Mouse (Mus musculus): Measurements from ENCODE around the gene Snrnp70.

The Snrnp70 gene

DNA sequence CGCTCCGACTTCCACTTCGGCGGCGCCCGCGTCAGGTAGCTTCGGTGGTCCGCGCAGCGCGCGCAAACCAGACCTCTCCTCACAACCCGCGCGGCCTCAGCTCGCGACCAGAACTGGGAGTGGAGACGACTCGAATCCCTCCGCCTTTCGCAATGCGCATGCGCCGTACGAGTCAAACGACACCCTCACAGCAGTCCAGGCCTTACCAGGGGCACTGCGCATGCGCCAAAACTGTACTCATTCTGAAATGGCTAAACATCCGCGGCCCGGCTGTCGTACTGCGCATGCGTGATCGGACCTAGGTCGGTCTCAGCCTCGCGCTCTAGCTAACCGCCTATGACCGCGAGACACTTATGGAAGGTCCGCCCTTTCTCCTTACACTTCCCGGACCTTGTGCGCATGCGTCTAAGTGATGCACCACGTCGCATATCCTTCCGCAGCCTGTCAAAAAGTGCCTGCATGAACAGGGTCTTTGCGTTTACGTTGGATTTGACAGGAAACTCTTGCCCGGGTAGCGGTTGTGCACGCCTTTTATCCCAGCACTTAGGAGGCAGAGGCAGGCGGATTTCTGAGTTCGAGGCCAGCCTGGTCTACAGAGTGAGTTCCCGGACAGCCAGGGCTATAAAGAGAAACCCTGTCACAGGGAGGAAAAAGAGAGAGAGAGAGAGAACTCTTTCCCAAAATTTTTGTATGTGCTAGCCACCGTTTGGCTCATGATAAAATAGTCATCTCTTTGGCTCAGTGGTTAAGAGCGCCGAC lies at the start of gene Snrnp70:
Gene Snrnp70 (minus strand): TSS at position 165 of the 759 bp plus-strand sequence.
- DNase-seq (ENCODE audit: low spot score) = peak; percentile 100

DNA sequence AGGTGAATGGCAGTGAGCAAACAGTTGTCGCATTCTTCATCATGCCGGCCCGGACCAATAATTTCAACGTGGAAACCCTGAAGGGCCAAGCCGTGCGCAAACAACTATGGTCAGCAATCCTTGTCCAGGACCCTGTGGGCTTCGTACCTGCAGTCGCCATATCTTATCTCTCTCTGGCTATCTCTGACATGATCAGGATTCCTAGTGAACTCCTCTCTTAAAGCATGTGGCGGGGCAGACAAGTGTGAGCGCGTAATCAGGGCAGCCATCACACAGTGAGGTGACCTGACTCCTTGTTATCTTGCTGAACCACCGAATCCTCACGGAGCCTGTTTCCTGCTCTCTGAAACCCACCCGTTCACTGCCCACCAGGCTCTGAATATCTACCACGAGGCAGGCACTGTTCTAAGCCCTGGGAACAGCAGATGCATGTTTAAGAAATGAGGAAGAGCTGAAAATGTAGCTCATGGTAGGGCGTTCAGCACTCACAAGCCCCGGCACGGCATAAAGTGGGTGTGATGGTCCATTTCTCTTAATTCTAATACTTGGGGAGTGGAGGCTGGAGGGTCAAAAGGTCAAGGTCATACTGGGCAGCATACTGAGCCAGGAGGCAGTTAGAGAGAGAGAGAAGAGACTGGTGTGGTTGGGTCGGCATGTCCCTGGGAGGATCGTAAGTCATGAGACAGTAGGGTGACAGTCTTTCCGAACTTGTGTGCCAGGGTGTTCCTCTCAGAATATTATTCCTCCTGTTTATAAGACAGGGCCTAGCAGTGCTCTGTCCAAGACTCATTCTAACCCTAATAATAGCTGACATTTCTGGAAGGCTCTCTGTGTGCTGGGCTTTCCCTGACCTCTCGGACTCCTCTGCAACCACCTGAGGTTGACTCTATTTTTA lies 48.2 kb upstream of the Snrnp70 start:
- DNase-seq (ENCODE audit: low spot score) = no peak

DNA sequence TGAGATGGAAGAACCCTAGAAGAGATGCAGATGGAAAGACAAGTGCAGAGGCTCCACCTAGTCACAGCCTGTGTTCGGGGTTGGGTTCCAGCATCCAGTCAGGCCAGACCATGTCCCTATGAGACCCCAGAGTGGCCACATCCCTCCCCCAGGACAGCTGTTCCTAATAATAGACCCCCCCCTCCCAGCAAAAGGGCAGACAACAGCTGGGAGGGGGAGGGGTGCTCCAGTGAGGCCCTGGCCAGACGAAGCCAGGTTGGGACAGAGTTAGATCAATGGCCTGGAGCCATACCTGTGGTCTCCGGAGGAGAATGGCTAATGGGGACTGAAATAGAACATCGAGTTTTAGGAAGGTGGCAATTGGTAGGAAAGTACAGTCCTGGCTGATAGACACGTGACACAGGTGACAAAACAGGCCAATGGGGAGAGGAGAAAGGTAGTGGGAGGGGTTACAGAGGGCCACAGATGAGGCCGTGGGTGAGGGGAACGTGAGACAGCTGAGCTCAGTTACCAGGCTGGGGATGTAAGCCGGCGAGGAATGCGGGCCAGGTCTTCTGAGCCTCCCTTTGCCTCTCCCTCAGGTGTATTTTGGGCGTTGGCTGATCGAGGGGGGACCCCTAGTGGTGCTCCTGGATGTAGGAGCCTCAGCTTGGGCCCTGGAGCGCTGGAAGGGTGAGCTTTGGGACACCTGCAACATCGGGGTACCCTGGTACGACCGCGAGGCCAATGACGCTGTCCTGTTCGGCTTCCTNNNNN lies 42.2 kb upstream of the Snrnp70 start, which contains the start of gene Ruvbl2:
Gene Ruvbl2 (minus strand): TSS at position 576 of the 756 bp plus-strand sequence.
- DNase-seq (ENCODE audit: low spot score) = no peak

DNA sequence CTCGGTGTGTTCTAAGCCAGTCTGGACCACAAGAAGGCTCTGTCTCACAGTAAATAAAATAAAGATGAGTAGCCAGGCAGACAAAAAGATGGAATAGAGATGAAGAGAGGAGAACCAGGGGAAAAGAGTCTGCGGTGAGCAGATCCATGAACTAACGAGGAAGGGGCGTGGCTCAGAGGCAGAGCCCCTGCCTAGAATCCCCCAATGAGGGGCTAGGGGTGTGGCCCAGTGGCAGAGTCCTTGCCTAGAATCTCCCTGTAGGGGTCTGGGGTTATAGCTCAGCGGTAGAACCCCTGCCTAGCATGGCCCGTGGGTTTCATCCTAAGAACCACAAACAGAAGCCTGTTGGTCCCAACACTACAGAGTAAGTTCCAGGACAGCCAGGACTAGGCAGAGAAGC lies 41.5 kb upstream of the Snrnp70 start:
- DNase-seq (ENCODE audit: low spot score) = no peak

DNA sequence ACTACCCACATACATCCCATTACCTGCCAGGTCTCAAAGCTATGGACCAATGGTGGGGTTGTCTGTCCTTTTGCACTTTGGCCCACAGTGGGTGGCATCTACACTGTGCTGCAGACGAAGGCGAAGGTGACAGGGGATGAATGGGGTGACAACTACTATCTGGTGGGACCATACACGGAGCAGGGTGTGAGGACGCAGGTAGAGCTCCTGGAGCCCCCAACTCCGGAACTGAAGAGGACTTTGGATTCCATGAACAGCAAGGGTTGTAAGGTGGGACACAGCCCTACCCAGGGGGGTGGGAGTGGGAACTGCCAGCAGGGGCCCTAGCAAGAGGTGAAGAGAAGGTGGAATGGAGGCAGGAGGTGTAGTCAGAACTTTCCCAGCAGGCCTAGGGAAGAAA lies 40.9 kb upstream of the Snrnp70 start:
- no peak for DNase-seq (ENCODE audit: low spot score)

DNA sequence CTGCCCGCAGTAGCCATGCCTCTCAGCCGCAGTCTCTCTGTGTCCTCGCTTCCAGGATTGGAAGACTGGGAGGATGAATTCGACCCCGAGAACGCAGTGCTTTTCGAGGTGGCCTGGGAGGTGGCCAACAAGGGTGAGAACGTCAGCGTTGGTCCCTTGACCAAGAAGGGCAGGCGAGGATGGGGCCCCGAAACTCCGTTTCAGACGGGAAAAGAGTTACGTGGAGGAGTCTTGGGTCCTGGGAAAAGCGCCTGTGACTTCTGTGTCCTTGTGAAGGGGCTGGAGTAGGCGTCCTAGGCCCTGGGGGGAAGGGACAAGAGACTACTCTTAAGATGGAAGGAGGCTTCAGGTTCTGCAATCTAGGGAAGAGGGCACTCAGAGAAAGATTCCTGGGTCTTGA lies 39.5 kb upstream of the Snrnp70 start:
- DNase-seq (ENCODE audit: low spot score) = no peak

DNA sequence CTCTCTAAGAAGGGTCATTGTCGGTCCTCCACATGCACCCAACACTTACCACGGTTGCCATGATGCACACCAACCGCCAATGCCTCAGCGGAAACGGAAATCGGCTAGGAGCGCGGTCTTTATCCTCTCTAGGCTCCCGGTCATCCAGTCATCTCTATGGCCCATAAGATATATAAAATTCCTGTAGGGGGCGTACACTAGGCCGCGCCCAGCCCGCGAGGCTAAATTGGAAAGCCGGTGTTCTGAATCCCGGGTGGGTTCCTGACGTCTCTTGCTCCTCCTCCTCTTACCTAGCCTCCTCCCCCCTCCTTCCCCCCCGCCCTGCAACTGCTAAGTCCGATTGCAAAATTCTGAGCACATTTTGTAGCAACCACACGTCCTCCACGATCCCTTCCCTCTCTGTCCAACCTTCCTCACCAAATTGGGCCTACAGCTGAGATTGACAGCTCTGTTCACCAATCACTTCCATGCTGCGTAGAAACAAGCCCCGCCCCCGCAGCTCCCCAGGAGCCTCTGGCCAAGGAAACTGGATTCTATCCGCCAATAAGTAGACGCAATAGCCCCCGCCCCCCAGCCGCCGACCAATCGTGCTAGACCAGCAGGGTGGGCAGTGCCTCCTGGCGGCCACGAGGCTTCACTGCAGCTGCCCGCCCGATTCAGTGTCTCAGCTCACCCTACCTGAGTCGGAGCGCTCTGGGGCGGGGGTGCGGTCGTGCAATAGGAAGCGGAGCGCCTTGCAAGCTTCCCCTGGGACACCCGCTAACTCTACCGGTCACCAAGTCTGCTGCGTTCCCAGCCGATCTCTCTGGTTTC lies 38.9 kb upstream of the Snrnp70 start, which contains the start of gene Gys1:
Gene Gys1 (plus strand): TSS at position 642 of the 813 bp plus-strand sequence.
- DNase-seq (ENCODE audit: low spot score) = peak; percentile 98

DNA sequence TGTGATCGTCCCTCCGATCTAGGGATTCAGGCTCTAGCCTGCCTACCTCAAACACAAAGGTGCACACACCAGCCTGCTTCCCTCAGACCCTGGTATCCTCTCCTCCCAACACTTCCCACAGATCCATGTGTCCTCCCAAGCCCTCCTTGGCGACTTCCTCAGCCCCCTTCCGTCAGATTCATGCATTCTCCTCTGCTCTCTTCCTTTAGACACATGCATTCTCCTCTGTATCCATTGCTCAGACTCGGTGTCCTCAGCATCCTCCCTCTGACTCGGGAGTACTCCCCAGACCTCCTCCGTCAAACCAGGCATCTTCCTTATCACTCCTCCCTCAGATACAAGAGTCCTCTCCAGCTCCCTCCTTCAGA lies 38.3 kb upstream of the Snrnp70 start:
- DNase-seq (ENCODE audit: low spot score) = no peak

DNA sequence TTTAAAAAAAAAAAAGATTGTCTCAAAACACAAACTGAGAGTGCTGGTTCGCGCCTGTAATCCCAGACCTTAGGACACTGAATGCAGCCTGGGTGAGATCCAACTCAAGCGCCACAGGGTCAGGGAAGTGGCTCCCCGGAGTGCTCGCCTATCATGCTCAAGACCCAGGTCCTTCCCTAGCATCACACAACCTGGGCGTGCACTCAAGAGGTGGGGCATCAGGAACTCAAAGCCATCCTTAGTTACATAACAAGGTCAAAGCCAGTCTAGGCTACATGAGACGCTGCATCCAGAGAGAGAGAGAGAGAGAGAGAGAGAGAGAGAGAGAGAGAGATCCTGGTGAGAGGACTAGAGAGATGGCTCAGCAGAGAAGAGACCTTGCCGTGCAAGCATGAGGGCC lies 31.0 kb upstream of the Snrnp70 start:
- DNase-seq (ENCODE audit: low spot score) = no peak

DNA sequence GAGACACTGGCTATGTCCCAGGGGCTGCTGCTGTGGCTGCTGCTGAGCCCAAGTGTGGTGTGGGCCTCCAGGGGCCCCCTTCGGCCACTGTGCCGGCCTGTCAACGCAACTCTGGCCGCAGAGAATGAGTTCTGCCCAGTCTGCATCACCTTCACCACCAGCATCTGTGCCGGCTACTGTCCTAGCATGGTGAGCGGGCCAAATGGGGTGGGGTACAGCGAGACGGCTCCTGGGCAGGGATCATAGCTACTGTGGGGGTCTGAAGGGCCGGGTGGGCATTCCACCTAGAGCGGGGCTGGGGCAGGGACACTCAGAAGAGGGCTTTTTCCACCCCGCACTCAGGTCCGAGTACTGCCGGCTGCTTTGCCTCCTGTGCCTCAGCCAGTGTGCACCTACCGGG lies 25.7 kb upstream of the Snrnp70 start:
- DNase-seq (ENCODE audit: low spot score) = no peak

DNA sequence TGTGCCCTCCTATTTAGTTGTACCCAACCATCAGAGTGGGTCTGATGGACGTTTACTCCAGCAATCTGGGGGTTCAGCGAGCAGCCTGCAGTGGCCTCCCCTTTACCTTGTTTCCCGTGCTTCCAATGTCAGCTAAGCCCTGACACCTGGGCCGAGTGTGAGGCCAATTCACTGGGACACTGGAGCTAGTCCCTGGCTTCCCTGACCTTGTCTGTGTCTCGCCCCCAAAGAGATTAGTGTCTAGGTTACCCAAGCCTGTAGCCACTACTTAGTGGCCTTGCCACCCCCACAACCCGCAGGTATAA lies 25.0 kb upstream of the Snrnp70 start, which contains the start of gene Lhb:
Gene Lhb (plus strand): TSS at position 206 of the 305 bp plus-strand sequence.
- DNase-seq (ENCODE audit: low spot score) = no peak

DNA sequence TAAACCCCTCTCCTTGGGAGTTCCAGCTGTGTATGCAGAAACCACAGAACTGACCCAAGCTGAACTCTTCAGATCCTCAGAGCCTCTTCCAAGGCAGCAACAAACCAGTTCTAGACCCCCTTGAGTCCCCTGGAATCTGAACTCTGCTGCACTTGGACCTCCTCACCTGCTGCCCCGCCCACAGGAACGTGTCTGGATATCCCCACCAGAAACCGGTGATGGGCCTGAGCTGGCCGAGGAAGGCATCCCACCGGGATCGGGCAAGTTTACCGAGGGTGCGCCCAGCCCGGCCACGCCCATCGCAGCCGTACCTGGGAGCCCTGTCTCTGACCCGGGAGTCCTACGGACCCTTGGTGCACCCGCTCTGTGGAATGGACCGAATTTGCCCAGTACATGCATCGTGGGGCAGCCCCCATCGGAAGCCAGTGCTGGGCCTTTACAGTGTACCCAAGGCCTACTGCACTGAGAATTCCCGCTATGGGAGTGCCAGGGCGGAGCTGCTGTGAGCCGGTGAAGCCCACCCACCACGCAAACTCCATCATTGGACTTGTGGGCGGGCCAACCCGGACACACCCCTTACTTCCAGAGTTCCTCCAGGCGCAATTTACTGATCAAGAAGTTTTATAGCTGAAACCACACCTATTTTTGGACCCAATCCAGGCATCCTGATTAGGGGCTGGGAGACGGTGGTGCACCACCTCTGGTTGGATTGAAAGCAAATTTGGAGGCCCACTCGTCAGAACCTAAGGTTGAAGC lies 24.5 kb upstream of the Snrnp70 start:
- no peak for DNase-seq (ENCODE audit: low spot score)

DNA sequence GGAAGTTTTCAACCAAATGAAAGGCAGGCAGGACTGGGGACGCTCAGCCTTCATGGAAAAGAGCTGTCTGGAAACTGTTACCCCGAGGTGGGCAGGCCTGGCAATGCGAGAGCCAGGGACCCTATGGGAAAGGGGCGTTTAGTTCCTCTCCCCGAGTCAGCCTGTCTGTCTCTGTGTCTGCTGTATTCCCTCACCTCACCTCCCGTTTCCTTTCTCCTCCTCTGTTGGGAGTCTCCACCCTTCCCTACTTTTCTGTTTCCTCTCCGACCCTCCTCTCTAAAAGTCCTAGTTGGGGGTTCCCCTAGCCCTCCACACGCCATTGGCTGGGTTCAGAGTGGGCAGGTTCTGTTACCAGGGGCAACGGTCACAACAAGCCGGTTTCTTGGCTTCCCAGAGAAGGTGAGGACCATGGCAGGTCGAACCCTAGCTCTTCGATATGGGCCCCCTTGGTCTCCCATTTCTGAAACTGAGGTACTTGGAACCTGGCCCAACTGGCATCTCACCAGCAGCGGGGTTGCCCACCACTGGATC lies 22.5 kb upstream of the Snrnp70 start:
- DNase-seq (ENCODE audit: low spot score) = no peak

DNA sequence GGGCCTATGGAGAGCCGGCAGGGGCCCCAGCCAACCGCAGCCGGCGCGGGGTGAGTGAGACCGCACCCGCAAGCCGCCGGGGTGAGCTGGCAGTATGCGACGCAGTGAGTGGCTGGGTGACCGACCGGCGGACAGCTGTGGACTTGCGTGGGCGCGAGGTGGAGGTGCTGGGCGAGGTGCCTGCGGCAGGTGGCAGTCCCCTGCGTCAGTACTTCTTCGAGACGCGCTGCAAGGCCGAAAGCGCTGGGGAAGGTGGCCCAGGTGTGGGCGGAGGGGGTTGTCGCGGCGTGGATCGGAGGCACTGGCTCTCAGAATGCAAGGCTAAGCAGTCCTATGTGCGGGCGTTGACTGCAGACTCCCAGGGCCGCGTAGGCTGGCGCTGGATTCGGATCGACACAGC lies 20.1 kb upstream of the Snrnp70 start:
- no peak for DNase-seq (ENCODE audit: low spot score)

DNA sequence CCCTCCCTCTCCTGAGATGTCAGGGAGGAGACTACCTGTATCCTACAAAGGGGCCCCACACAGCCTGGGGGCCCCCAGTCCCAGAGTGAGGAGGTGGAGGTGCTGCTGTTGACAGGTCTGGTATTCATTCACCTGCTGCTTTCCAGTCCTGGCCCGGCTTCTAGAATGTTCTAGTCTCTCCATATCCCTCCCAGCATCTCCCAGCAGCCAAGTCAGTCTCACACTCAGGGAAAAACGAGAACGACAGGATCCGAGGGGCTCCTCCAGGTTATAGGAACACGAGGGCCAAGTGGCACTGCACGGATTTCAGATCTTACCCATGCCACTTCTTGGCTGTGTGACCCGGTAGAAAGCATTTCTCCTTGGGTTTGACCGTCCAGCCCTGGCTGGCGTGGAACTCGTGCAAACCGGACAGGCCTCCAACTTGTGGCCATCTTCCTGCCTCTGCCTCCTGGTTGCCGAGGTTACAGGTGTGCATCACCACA lies 19.2 kb upstream of the Snrnp70 start:
- DNase-seq (ENCODE audit: low spot score) = no peak

DNA sequence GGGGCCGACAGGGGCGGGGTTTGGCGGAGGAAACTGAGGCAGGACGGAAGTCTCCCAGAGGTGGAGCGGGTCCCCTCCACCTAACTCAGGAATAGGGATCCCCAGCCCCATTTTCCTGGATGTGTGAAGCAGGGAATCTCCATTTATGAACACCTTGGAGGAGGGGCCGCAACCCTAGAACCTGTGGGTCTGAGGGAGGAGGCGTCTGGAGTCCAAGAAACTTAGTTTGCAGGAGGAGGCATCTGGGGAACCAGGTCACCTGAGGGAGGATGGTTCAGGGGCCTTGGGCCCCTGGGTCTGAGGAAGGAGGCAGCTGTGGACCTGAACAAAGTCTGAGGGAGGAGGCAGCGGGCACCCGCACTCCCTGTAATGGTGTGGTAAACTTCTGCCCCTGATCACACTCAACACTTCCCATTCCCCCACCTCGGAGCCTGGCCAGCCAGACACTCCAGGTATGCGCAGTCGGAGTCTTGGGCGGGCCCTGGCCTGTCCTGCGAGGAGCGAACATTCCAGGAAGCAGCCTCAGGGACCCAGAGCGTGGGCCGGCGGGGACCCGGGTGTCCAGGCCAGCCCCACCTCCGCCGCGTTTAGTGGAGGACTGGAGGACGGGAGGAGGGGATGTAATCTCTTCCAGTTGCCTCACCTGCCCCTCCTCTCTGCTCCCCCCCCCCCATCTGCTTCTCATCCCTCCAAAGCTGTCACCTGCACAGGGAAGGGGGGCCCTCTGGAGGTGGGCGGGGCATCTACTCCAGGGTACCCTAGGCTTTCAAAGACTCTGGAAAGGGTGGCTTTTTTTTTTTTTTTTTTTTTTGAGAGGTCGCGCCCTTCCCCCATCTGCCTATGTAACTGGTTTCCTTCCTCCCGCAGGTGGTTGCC lies 18.6 kb upstream of the Snrnp70 start:
- DNase-seq (ENCODE audit: low spot score) = no peak

DNA sequence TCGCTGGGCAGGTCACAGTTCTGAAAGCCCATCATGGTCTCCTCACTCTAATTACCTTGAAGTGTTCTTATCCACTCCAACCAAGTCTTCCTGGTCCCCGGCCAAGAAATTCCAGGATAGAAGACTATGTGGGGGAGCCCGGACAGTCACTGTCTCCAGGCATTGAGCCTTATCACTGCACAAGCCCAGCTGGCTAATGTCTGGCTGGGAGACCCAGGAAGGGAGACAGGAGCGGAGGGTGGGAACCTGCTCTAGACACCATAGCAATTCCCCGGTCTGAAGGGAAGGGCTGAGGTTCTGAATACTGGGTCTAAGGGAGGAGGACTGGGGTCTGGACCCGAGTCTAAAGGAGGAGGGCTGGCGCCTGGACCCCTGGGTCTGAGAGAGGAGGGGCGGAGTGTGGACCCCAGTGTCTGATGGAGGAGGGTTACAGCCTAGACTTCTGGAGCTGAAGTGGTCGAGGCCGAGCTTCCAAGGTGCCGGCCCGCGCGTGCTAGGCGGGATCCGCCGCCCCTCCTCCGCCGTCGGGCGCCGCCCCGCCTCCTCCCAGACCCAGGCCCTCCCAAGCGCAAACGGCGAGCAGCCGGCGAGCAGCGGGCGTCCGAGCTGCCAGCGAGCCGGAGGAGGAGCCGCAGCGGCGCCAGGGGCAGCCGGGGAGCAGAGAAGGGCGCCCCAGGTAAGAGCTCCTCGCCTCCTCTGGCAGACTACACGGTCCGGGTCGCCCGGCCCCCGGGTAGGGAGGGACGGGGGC lies 17.7 kb upstream of the Snrnp70 start, which contains the start of gene Ntf5:
Gene Ntf5 (plus strand): TSS at position 583 of the 751 bp plus-strand sequence.
- no peak for DNase-seq (ENCODE audit: low spot score)

DNA sequence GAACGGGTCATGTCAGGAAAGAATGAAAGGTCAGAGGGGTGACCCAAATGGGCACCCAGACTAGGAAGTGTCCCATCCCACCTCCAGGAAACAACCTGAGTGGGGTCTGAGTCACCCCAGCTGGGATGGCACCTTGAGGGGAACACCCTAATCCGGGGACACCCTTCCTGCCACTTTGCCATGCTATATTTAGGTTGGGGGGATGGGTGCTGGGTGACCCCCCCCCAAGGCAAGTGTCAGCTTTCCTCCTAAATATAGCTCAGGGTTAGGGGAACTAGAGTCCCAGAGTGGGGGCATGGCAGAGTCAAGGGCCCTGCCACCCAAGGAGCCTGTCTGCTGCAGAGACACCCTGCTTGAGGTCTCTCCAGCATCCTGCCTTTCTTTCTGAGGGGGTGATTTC lies 16.9 kb upstream of the Snrnp70 start:
- DNase-seq (ENCODE audit: low spot score) = no peak

Measured in spleen, adult 12 weeks (tissue).